Mouse (Mus musculus): ENCODE measurements around the gene Hfe. TPM values are rescaled to one million over a fixed set of nuclear protein-coding genes. Genes with fewer than 3 reads are reported as not detected.
"Not testable (repeated sequence)": the region's sequence is repeated elsewhere in the genome, so short reads cannot be mapped to it uniquely, and the experiment has no call there.

Gene Hfe
- total RNA-seq, 1 experiment from 2014 or later, result 49.1 TPM

- DNase-seq, result no peak
Measured at GRCm38 (mm10) chr13:23716261-23717042, 5.8 kb upstream of the Hfe start.

- no peak for DNase-seq
Measured at GRCm38 (mm10) chr13:23709714-23710373, 810 bp downstream of the Hfe start.

GRCm38 (mm10) chr13:23708654-23709053 lies 2.0 kb downstream of the Hfe start:
- peak; percentile 27 for DNase-seq

GRCm38 (mm10) chr13:23708041-23708440 lies 2.6 kb downstream of the Hfe start:
- no peak for DNase-seq

GRCm38 (mm10) chr13:23706771-23707170 lies 3.9 kb downstream of the Hfe start:
- no peak for DNase-seq

- DNase-seq, result no peak
Measured at GRCm38 (mm10) chr13:23705751-23706356, 4.8 kb downstream of the Hfe start.

GRCm38 (mm10) chr13:23702801-23703200 lies 7.9 kb downstream of the Hfe start:
- not testable (repeated sequence) for DNase-seq

- no peak for DNase-seq
Measured at GRCm38 (mm10) chr13:23702220-23702619, 8.4 kb downstream of the Hfe start.

- DNase-seq, result peak; percentile 42
Measured at GRCm38 (mm10) chr13:23700786-23701520, 9.7 kb downstream of the Hfe start.

GRCm38 (mm10) chr13:23699767-23700166 lies 10.9 kb downstream of the Hfe start:
- DNase-seq, result no peak

- DNase-seq, result no peak
Measured at GRCm38 (mm10) chr13:23698996-23699395, 11.7 kb downstream of the Hfe start.

- DNase-seq, result peak; percentile 95
Measured at GRCm38 (mm10) chr13:23698300-23698693, 12.4 kb downstream of the Hfe start, which contains the start of gene Hist1h4c. TSS of gene Hist1h4c (minus strand) at chr13:23698454.

GRCm38 (mm10) chr13:23697491-23698299 lies 13.0 kb downstream of the Hfe start:
- peak; percentile 36 for DNase-seq

- DNase-seq, result no peak
Measured at GRCm38 (mm10) chr13:23696061-23696474, 14.6 kb downstream of the Hfe start.

GRCm38 (mm10) chr13:23695514-23695913 lies 15.1 kb downstream of the Hfe start, which contains the start of gene Hist1h1t:
TSS of gene Hist1h1t (plus strand) at chr13:23695814.
- DNase-seq, result no peak

GRCm38 (mm10) chr13:23694956-23695355 lies 15.7 kb downstream of the Hfe start:
- DNase-seq, result no peak

GRCm38 (mm10) chr13:23693856-23694440 lies 16.7 kb downstream of the Hfe start:
- DNase-seq, result no peak

- no peak for DNase-seq
Measured at GRCm38 (mm10) chr13:23689459-23689858, 21.2 kb downstream of the Hfe start.

- DNase-seq, result no peak
Measured at GRCm38 (mm10) chr13:23688956-23689355, 21.7 kb downstream of the Hfe start.

GRCm38 (mm10) chr13:23687907-23688306 lies 22.7 kb downstream of the Hfe start:
- no peak for DNase-seq

GRCm38 (mm10) chr13:23687181-23687580 lies 23.5 kb downstream of the Hfe start:
- DNase-seq, result no peak

Data from adrenal gland, postnatal 25 days (tissue).